Mouse (Mus musculus) E14TG2a.4 (cell line): ENCODE measurements around the gene Bfar.

Experiments
- CTCF ChIP-seq: conservative IDR thresholded peaks from 2 replicates; pipeline ENCODE4 v1.5.1; 2014; ENCODE audit warnings: low read length
- POU5F1 ChIP-seq: IDR thresholded peaks from 2 replicates; pipeline ENCODE4 v1.6.1; 2014; ENCODE audit warnings: low read length, borderline replicate concordance

DNA sequence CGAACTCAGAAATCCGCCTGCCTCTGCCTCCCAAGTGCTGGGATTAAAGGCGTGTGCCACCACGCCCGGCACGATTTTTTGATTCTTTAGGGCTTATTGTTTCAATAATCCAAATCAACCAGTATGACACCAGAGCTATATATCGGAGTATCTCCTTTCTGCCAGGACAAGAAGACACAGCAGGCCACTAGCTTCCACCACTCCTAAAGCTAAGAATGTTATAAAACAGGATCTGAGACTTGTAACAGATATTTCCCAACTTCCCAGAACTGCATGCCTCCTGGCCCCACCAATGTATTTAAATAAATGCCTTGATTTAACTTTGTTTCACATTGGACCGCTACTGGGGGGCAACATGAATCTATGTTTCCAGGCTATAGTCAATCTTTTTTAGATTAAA lies 76.0 kb downstream of the Bfar start:
- no peak for TF ChIP-seq CTCF
- no peak for TF ChIP-seq POU5F1
